Mouse (Mus musculus) 3134 (cell line): Measurements from ENCODE around the gene Fndc3a.

Experiments used
- DNase-seq: peaks from one replicate; pipeline ENCODE4 v3.0.0-alpha.2; 2011; ENCODE audit warnings: low spot score; ENCODE audit not compliant: insufficient read length; ENCODE audit errors: extremely low read depth

Fndc3a gene

GRCm38 (mm10) chr14:72558795-72559194 lies 151.0 kb downstream of the Fndc3a start:
- no peak for DNase-seq

DNA sequence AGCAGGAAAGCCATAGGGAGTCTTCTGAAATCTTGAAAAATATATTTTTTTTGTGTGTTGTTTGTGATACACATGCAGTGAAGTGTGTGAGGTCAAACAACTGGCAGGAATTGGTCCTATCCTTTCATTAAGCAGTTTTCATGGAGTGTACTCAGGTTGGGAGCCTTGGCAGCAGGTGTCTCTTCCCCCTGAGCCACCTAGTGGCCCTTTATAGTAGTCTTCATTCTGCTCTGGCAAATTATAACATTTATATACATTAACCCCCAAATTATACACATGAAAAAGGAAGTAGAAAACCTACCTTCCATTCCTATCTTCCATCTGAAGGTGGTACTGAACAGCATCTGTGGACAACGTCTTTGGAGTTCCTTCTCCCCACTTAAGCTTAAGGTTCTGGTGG lies 154.0 kb downstream of the Fndc3a start:
- DNase-seq = no peak

- no peak for DNase-seq
These were observed 173.3 kb downstream of the Fndc3a start for GRCm38 (mm10) chr14:72536392-72537017.

DNA sequence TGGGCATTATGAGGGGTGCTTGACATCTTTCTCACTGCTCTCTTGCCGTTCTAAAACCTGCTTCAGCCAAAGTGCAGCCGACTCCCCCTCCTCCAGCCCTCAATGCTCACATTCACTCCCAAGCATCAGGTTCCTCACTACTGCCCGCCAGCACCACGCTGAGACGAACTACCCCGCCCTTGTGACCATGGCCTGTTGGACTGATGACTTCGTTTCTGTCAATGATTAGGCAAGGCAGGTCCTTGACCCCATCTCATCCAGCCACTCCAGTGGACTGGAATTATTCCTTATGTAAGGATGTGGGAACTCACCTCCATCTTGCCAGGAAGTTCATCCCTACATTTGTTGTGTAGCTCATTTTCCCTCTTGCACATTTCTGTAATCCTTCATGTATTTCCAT lies 175.9 kb downstream of the Fndc3a start:
- no peak for DNase-seq

DNA sequence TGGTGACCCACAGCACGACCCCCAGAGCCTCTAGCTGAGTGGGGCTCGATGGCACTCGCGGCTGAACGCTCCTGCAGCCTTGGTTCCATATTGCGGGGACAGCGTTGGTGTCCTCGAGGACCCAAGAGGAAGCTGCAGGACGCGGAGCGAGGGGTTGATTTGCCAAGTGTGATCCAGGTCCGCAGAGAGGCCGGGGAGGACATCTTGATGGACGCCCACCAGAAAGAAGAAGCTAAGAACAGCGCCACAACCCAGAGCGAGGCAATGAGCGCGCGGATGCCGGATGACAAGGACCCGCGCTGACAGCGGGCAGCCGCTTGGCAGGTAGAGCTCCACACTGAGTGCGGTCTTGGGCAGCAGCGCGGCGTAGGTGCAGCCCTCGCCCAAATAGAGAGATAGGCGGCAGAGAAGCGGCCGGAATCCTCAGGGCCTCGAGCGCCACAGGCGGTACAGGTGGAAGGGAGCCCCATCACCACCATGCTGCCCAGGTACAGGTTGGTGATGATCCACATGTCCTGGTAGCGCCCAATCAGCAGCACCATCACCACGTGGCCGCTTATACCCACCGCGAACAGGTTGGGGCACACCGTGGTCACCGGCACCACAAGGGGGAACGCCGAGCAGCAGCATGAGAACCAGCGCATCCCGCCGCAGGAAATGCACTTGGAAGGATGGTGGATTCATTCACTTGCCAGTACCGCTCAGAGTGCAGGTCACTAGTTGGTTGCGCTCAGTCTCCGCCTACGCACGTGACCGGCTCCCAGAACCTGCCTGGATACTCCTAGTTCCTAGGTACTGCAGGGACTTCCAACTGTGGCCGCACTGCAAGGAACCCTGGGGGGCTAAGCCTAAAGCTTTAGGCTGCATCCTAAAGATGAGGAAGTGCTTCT lies 177.5 kb downstream of the Fndc3a start:
- peak; percentile 7 for DNase-seq

- DNase-seq = no peak
These were observed 182.7 kb downstream of the Fndc3a start for GRCm38 (mm10) chr14:72527126-72527525.

GRCm38 (mm10) chr14:72519561-72519960 lies 190.2 kb downstream of the Fndc3a start:
- no peak for DNase-seq

GRCm38 (mm10) chr14:72518786-72519185 lies 191.0 kb downstream of the Fndc3a start:
- no peak for DNase-seq

DNA sequence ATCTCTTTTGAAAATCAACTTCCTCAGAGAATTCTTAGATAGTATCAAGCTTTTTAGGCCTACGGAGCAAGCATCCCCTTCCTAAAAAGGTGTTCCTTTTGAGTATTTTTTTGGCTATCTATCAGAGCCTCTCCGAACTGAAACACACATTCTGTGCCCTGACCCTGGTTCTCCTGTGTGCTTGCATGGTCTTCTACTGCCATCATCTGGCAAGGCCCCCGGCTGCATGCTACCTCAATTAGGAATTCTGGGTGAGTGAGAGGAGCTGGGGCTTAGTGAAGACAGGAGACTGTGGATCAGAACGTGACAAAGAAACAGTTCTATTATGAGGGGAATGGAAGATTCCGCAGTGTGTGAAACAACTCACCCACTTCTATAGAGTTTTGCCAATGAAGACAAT lies 193.4 kb downstream of the Fndc3a start:
- no peak for DNase-seq

GRCm38 (mm10) chr14:72506723-72507420 lies 202.9 kb downstream of the Fndc3a start:
- no peak for DNase-seq

DNA sequence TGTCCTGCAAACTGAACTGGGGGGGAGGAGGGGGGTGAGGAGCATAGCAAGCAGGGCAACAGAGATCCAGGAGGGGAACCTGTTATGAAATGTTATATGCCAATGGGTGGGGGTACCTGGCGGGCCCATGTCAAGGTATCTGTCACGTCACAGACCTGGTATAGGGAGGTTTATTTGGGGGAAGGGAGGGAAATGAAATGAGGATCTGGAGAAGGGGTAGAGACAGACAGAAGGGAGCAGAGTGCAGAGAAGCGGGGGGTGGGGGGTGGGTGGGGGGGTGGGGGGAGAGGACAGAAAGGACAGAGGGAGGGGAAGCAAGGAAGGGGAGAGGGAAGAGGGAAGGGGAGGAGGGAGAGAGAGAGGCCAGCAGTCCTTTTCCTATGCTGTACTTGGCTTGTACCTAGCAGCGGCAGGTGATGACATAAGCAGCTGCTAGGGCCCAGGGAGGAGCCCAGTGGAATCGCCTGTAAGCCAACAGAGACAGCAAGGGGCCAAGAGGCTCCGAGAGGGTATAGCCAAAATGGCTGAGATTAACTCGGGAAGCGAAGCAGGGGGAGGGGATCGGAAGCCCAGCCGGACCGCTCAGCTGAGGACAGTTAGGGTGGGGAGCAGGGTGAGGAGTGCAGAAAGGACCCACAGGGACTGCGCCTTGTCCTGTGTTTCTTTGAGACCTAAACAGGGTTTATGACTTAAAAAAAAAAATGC lies 203.6 kb downstream of the Fndc3a start:
- DNase-seq = no peak

DNA sequence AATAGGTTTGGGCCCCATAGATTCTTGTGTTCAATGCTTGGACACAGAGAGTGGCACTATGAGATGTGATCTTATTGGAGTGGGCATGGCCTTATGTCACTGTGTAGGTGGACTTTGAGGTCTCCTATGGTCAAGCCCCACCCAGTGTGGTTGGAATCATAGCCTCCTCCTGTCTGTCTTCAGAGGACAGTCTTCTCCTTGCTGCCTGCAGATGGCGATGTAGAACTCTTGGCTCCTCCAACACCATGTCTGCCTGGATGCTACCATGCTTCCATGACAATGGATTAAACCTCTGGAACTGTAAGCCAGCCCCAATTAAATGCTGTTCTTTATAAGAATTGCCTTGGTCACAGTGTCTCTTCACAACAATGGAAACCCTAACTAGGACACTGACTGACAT lies 204.8 kb downstream of the Fndc3a start:
- no peak for DNase-seq

- DNase-seq = no peak
These were observed 206.6 kb downstream of the Fndc3a start for GRCm38 (mm10) chr14:72503241-72503640.

GRCm38 (mm10) chr14:72493775-72494174 lies 216.0 kb downstream of the Fndc3a start:
- no peak for DNase-seq

- no peak for DNase-seq
These were observed 218.1 kb downstream of the Fndc3a start, which contains the start of gene Gm9195 for GRCm38 (mm10) chr14:72491738-72492137. TSS of gene Gm9195 (minus strand) at chr14:72491838.

- no peak for DNase-seq
These were observed 219.4 kb downstream of the Fndc3a start for GRCm38 (mm10) chr14:72490367-72490766.
